In the genomic region with DNA sequence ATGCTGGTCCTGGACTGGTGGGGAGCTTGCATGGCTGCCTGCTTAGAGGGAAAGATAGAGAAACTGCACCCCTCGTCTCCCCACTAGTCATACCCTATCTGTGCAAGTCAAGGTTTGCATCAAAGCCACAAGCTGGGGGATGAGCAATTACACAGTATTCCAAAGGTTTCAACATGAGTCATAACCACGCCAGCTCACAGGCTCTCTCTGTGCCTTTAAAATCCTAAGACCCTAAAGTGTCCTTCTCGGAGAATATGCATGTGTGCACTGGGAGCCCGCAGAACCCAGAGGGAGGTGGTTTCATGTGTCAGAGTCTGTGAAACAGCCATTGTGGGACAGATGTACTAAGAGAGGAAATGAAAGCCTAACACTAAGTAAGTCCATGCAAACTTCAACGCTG, we compare ENCODE assay signal across 16 mouse cellular contexts.
DNase-seq lines count a peak whose midpoint lies in the region; ATAC-seq and TF ChIP-seq lines count a peak whose summit lies in the region.
"Had no signal": no experiment of that assay in that cellular context is flagged by ENCODE, and none has a peak within 500 bp of the region (broad histone marks: within the 10 kb centered on the region; RNA-seq: fewer than 3 reads in every experiment).

No protein-coding gene starts in this region.

- H3K27ac ChIP-seq in heart, adult 2 months = no peak overlapping the region
- 0 out of 2 replicates have a peak overlapping the region, but pooled peaks have one; percentile 18 for H3K27ac ChIP-seq in hindbrain, embryonic 12.5 days
- no peak overlapping the region for H3K27ac ChIP-seq in hindbrain, embryonic 14.5 days
- H3K27ac ChIP-seq: liver, embryonic 12.5 days; lung, embryonic 15.5 days had no signal

- intact Hi-C loops in heart, adult 2 months (cut with DNase I) = no loop called here

- H3K27me3 ChIP-seq in heart, adult 2 months (ENCODE audit: control insufficient read depth, insufficient read depth, low read length) = no peaks in the 10 kb centered on the region
- H3K27me3 ChIP-seq in hindbrain, embryonic 12.5 days = no peaks in the 10 kb centered on the region
- no peaks in the 10 kb centered on the region for H3K27me3 ChIP-seq in hindbrain, embryonic 14.5 days (ENCODE audit: control insufficient read depth, insufficient read depth, low read length)
- H3K27me3 ChIP-seq: liver, embryonic 12.5 days; lung, embryonic 15.5 days had no signal

- no peak overlapping the region for H3K4me3 ChIP-seq in heart, adult 2 months
- no peak overlapping the region for H3K4me3 ChIP-seq in hindbrain, embryonic 12.5 days
- no peak overlapping the region for H3K4me3 ChIP-seq in hindbrain, embryonic 14.5 days (replicated peaks; ENCODE audit: low read length)
- H3K4me3 ChIP-seq: liver, embryonic 12.5 days; lung, embryonic 15.5 days had no signal

- no peak for ATAC-seq in hindbrain, embryonic 12.5 days (ENCODE audit: low FRiP score)
- ATAC-seq in hindbrain, embryonic 14.5 days (ENCODE audit: low FRiP score) = no peak
- no peak for ATAC-seq in activated CD4-positive, CD25-positive, alpha-beta regulatory T cell, adult 4 months
- ATAC-seq: CD4-positive, CD25-positive, alpha-beta regulatory T cell, adult 4 months; liver, embryonic 12.5 days had no signal

- H3K79me2 ChIP-seq in heart, adult 2 months (replicated peaks; ENCODE audit: control insufficient read depth, insufficient read depth, low read length) = no peaks in the 10 kb centered on the region

- no peaks in the 10 kb centered on the region for H3K9me3 ChIP-seq in hindbrain, embryonic 12.5 days (replicated peaks)
- H3K9me3 ChIP-seq in hindbrain, embryonic 14.5 days (ENCODE audit: control insufficient read depth, low read length) = no peaks in the 10 kb centered on the region
- H3K9me3 ChIP-seq: liver, embryonic 12.5 days; lung, embryonic 15.5 days had no signal

- no peak for TF ChIP-seq EP300 in heart, adult 2 months (IDR thresholded peaks at IDR 0.05; ENCODE audit: insufficient read depth, low read depth, low read length)

- H3K9ac ChIP-seq in heart, adult 2 months (ENCODE audit: low read depth, low read length) = no peak overlapping the region
- H3K9ac ChIP-seq in hindbrain, embryonic 12.5 days = no peak overlapping the region
- H3K9ac ChIP-seq in hindbrain, embryonic 14.5 days = no peak overlapping the region
- H3K9ac ChIP-seq: liver, embryonic 12.5 days; lung, embryonic 15.5 days had no signal

- H3K4me1 ChIP-seq in heart, adult 2 months (ENCODE audit: control insufficient read depth, insufficient read depth, low read length) = no peaks in the 10 kb centered on the region
- peaks cover 20% of the 10 kb centered on the region for H3K4me1 ChIP-seq in hindbrain, embryonic 12.5 days
- H3K4me1 ChIP-seq in hindbrain, embryonic 14.5 days (replicated peaks; ENCODE audit: control insufficient read depth, insufficient read depth, low read length) = peaks cover 9% of the 10 kb centered on the region; the same call in 1 of the 2 replicates

- TF ChIP-seq POLR2A in heart, adult 2 months (IDR thresholded peaks at IDR 0.05; ENCODE audit: insufficient read depth, low read depth, low read length) = no peak

- WGBS in heart, adult 2 months = 69% methylated on average over 5 of the region's 5 CpGs
- WGBS in hindbrain, embryonic 12.5 days = 65% methylated on average over 5 of the region's 5 CpGs
- WGBS in hindbrain, embryonic 14.5 days = 87% methylated on average over 5 of the region's 5 CpGs

- H3K4me2 ChIP-seq in hindbrain, embryonic 12.5 days (replicated peaks) = no peak overlapping the region
- H3K4me2 ChIP-seq in hindbrain, embryonic 14.5 days (replicated peaks) = no peak overlapping the region
- H3K4me2 ChIP-seq: liver, embryonic 12.5 days; lung, embryonic 15.5 days had no signal

- H3K36me3 ChIP-seq in heart, adult 2 months (ENCODE audit: control insufficient read depth, insufficient read depth, low read length) = no peaks in the 10 kb centered on the region
- H3K36me3 ChIP-seq in hindbrain, embryonic 12.5 days = no peaks in the 10 kb centered on the region
- no peaks in the 10 kb centered on the region for H3K36me3 ChIP-seq in hindbrain, embryonic 14.5 days (replicated peaks; ENCODE audit: control insufficient read depth, insufficient read depth)
- H3K36me3 ChIP-seq: liver, embryonic 12.5 days; lung, embryonic 15.5 days had no signal

- TF ChIP-seq CTCF in heart, adult 2 months (IDR thresholded peaks at IDR 0.05) = no peak

- peak; percentile 49 for DNase-seq in heart, adult 11 months
- no peak for DNase-seq in heart, adult 2 months
- DNase-seq in hindbrain, embryonic 14.5 days (ENCODE audit: low spot score) = no peak
- DNase-seq in adrenal gland, postnatal 36 days = peak; percentile 32 to 43
- no peak for DNase-seq in gastrocnemius, postnatal 4 days (ENCODE audit: low spot score in 2 of 2)
- DNase-seq: cerebellum, adult 9-11 months; embryo, embryonic 11 days; gastrocnemius, postnatal 36 days; kidney, adult 9 months; midbrain, embryonic 14.5 days; right cerebral cortex, postnatal 14 days had no signal

Comparison
In these comparisons a context has a peak if more than half of its experiments do, and no peak if none do; other contexts are left out.
1. DNase-seq: peak in heart, adult 11 months (single experiment) and adrenal gland, postnatal 36 days (2 of 2); none in heart, adult 2 months (0 of 2), hindbrain, embryonic 14.5 days (single experiment) and gastrocnemius, postnatal 4 days (0 of 2).